Mouse (Mus musculus) forebrain, embryonic 10.5 days (tissue): ENCODE measurements around the gene Rtp2. TPM values are rescaled to one million over a fixed set of nuclear protein-coding genes. Genes with fewer than 3 reads are reported as not detected.
A peak's percentile ranks its signal among the peaks of the same experiment; 100 is the strongest.

Experiments used
- DNase-seq: peaks from one replicate; pipeline ENCODE4 v3.0.0-alpha.2; 2017; ENCODE audit warnings: low spot score; ENCODE audit errors: extremely low spot score
- H3K27ac ChIP-seq: fragments of 300-500 bp; sonication (generic); 2 replicates; pipeline ENCODE4 v1.5.1; 2016; ENCODE audit warnings: mild to moderate bottlenecking
- H3K27me3 ChIP-seq: fragments of 300-500 bp; sonication (generic); 2 replicates; pipeline ENCODE4 v1.6.1; 2016; ENCODE audit warnings: mild to moderate bottlenecking; ENCODE audit not compliant: poor library complexity, severe bottlenecking
- H3K36me3 ChIP-seq: fragments of 300-500 bp; sonication (generic); replicated peaks from 2 replicates; pipeline ENCODE4 v1.6.1; 2016; ENCODE audit warnings: mild to moderate bottlenecking, moderate library complexity
- H3K4me1 ChIP-seq: fragments of 300-500 bp; sonication (generic); 2 replicates; pipeline ENCODE4 v1.6.1; 2016
- H3K4me3 ChIP-seq: fragments of 300-500 bp; sonication (generic); 2 replicates; pipeline ENCODE4 v1.5.1; 2016; ENCODE audit warnings: mild to moderate bottlenecking, moderate library complexity
- H3K9me3 ChIP-seq: fragments of 300-500 bp; sonication (generic); 2 replicates; pipeline ENCODE4 v1.6.1; 2016; ENCODE audit warnings: mild to moderate bottlenecking, moderate library complexity
- WGBS: fragments of 180-500 bp; shearing (Covaris S2); methylation state at CpG from one replicate; pipeline ENCODE4 v1.1.7; 2016; 5-methylcytosine and 5-hydroxymethylcytosine counted together
- polyA plus RNA-seq: library from polyadenylated mRNA; unstranded; fragments of >200 nt; fragmentation: Nextera tagmentation; extraction: Ambion mirVana; gene quantifications from 2 replicates; pipeline ENCODE4 v1.2.1, GENCODE M21; 2016

Gene Rtp2
- polyA plus RNA-seq, 1 experiment from 2014 or later: not detected

DNA sequence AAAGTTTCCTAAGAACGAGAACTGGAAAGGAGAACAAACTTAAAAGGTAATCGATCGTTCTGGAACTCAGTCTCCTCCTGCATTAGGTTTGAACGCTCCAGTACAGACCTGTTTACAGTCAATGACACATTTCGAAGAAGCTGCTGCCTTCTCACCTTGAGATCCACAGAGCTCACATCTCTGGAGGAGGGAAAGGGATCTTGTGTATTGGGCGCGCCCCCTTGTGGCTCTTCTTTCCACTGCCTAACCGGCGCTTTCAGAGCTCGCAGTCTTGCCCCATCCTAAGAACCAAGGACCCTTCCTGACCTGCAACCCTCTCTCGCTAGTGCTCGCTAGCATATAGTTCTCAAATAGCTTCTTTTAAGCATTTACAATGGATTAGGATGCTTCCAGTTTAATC lies 33.4 kb downstream of the Rtp2 start:
- Histone ChIP-seq H3K27ac (no peak overlapping the region), H3K4me3 (peak overlapping the region; percentile 37; the same call in 1 of the 2 replicates), H3K4me1 (peaks cover 18% of the 10 kb centered on the region), H3K27me3 (peaks cover 29% of the 10 kb centered on the region), H3K9me3 (no peaks in the 10 kb centered on the region), H3K36me3 (no peaks in the 10 kb centered on the region)
- peak; percentile 76 for DNase-seq
- WGBS: 15% methylated on average over 12 of the region's 12 CpGs

DNA sequence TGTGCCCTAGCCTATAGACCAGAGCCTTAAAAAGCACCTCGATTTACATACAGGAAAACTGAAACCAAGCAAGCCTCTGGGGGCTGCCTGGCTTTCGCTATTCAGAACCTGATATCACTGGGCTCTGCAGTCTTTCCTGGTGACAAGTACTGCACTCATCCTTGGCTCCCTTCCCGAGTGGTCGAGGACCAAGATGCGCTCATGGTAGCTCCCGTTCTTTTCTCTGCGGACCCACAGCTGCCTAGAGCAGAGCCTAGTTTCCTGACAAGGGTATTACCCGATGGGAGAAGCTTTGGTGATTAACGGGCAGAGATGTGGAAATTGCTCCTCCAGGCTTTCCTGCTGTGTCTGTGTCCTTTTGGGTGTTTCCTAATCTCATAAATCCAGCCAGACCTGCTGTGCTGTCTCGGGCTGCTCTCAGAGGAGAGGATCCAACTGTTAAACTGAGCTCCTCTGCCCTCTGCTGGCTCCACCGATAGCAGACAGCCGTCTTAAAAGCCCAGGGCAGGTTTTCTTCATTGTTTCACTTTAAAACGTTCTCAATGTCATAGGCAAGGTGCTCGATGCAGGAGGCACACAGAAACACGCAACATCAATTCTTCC lies 34.1 kb downstream of the Rtp2 start:
- Histone ChIP-seq H3K36me3 (no peaks in the 10 kb centered on the region), H3K27me3 (peaks cover 29% of the 10 kb centered on the region), H3K27ac (no peak overlapping the region), H3K9me3 (no peaks in the 10 kb centered on the region), H3K4me1 (peaks cover 18% of the 10 kb centered on the region), H3K4me3 (peak overlapping the region; percentile 37)
- 12% methylated on average over 15 of the region's 15 CpGs for WGBS
- DNase-seq: peak; percentile 61

DNA sequence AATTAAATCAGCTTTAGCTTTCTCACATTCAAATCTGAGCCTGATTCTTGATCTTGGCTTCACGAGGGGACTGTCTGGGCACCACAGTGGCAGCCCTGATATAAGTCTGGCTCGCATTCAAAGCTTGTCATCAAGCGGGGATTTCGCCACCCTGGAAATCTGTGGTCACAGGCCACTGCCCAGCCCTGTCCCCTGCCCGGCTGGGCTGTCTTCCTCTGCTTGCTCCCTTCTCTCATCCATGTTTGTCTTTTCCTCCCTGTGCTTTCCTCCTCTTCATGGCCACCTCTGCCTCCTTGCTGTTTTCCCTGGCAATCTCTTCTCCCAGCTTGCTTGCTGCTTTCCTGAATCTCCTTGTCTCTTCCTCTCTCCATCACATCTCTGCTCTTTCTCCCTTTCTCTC lies 34.7 kb downstream of the Rtp2 start:
- H3K4me1 ChIP-seq: peaks cover 18% of the 10 kb centered on the region
- peaks cover 33% of the 10 kb centered on the region for H3K27me3 ChIP-seq
- no peak overlapping the region for H3K4me3 ChIP-seq
- no peak overlapping the region for H3K27ac ChIP-seq
- no peak for DNase-seq
- no peaks in the 10 kb centered on the region for H3K36me3 ChIP-seq
- H3K9me3 ChIP-seq: no peaks in the 10 kb centered on the region
- 60% methylated on average over 5 of the region's 5 CpGs for WGBS

DNA sequence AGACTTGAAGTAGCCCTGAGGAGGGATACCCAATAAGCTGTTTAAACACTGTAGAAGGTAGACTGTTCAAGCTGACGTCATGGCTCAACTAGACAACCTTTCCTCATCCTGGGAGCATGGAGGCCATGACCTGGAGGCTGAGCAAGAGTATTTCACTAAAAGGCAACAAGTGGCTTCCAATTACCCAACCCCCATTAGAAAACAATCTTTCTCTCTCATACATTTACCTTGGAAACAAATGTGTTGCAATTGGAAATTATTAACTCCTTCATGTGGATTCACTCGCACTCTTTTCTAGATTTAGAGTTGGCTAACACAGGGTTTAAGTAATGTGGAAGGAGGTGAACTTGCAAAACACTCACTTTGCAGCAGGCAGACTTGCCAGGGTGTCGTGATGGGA lies 37.1 kb downstream of the Rtp2 start:
- peaks cover 56% of the 10 kb centered on the region for H3K27me3 ChIP-seq
- H3K27ac ChIP-seq: no peak overlapping the region
- 88% methylated on average over 3 of the region's 3 CpGs for WGBS

DNA sequence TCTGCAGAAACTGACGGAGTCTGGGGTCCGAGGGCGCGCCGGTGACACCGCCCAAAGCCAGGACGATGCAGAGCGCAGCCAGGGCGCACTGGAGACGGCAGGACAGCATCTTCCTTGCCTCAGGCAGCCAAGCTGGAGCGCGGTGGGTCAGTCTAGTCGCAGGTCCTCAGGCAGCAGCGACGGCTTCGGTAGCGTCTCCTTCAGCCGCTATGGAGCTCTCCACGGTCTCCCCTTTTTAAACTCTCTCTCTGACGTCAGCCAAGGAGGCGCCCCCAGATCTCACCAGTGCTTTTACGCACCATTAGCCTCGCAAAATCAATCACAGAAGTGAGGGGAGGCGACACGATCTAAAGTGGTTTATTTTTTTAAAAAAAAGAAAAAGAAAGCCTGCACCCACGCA lies 41.6 kb downstream of the Rtp2 start, which contains the start of gene Sst:
TSS of gene Sst (minus strand) at position 323 of the 400 bp plus-strand sequence.
- peak within 1 kb of the TSS; percentile 20; the same call in 1 of the 2 replicates for H3K4me3 ChIP-seq

More for the DNA sequence above, 37.1 kb downstream of the Rtp2 start:
- DNase-seq: no peak
- Histone ChIP-seq H3K4me3 (no peak overlapping the region), H3K36me3 (no peaks in the 10 kb centered on the region), H3K9me3 (no peaks in the 10 kb centered on the region), H3K4me1 (peaks cover 25% of the 10 kb centered on the region)

DNA sequence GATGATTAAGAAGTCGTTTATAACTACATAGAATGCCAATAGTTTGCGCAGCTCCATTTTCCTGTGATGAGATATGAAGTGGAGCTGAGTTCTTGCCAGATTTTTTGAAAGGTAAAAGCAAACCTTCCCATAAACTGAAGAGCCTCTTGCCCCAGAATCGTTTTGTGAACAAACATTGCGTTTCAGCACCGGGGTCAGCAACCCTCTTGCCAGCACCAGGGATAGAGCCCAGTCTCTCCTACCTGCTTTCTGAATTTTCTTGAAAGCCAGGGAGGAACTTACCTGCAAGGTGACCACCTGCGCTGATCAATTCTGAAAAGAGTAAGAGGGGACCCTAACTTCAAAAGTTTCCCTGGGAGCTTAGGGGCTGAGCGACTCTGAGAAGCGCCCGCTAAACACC lies 42.0 kb downstream of the Rtp2 start:
- Histone ChIP-seq H3K27me3 (peaks cover 36% of the 10 kb centered on the region), H3K27ac (no peak overlapping the region), H3K9me3 (no peaks in the 10 kb centered on the region), H3K36me3 (no peaks in the 10 kb centered on the region), H3K4me1 (peaks cover 7% of the 10 kb centered on the region; the same call in 1 of the 2 replicates), H3K4me3 (0 out of 2 replicates have a peak overlapping the region, but pooled peaks have one; percentile 20)
- 8% methylated on average over 9 of the region's 9 CpGs for WGBS
- no peak for DNase-seq

More for the DNA sequence above, 41.6 kb downstream of the Rtp2 start, which contains the start of gene Sst:
- 6% methylated on average over 26 of the region's 26 CpGs for WGBS
- peaks cover 36% of the 10 kb centered on the region for H3K27me3 ChIP-seq
- H3K27ac ChIP-seq: no peak within 1 kb of the TSS
- DNase-seq: no peak
- H3K36me3 ChIP-seq: no peaks in the 10 kb centered on the region
- no peaks in the 10 kb centered on the region for H3K9me3 ChIP-seq
- peaks cover 7% of the 10 kb centered on the region; the same call in 1 of the 2 replicates for H3K4me1 ChIP-seq

DNA sequence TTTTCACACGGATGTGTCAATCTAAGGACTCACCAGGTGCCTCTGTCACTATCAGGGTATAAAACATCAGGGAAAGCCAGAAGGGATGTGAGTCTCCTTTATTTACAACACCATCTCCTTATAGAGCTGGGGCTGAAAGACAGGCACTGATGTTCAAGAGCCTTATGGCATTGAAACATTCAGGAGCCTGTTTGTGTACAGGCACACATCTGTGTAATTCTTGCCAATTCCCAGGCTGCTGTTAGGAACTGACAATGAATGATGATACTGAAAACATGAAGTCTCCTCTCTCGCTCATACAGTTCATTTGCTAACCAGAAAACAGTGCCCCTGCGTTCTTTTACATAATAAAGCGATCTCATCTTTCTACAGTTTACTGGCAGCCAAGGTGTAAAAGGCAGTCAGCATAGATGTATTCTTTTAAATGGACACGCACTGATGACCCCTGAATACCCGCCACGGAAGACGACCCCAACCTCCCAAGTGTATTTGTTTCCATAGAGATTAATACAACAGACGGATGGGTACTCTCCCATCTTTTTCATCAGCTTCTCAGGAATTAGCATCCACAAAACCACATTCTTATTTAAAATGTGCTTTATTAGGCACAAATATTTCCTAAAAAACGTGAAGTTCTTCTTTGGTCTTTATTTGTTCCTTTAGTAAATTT lies 44.1 kb downstream of the Rtp2 start:
- Histone ChIP-seq H3K4me3 (no peak overlapping the region), H3K36me3 (no peaks in the 10 kb centered on the region), H3K4me1 (peaks cover 7% of the 10 kb centered on the region; the same call in 1 of the 2 replicates), H3K9me3 (no peaks in the 10 kb centered on the region), H3K27me3 (peaks cover 36% of the 10 kb centered on the region), H3K27ac (no peak overlapping the region)
- WGBS: 83% methylated on average over 10 of the region's 10 CpGs
- no peak for DNase-seq

DNA sequence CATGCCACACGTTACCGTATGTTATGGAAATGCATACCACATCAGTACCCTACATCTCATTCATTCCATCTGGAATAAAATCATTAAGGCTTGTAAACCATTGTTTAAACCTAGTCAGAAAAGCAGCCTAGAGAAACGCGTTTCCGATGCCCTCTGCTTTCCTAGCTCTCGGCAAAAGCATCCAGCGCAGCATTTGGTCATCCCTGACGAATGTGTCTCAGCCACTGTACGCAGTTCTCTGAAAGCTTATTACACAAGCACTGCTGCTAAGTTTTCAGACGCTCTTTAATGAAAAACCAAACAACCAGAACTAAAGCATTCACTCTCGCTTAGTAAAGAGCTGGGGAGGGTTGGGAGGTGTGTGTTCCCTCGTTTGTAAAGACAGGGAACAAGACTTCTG lies 47.1 kb downstream of the Rtp2 start:
- no peaks in the 10 kb centered on the region for H3K9me3 ChIP-seq
- H3K36me3 ChIP-seq: no peaks in the 10 kb centered on the region
- no peak overlapping the region for H3K4me3 ChIP-seq
- no peak for DNase-seq
- 84% methylated on average over 12 of the region's 12 CpGs for WGBS
- H3K27ac ChIP-seq: no peak overlapping the region
- peaks cover 8% of the 10 kb centered on the region for H3K27me3 ChIP-seq
- no peaks in the 10 kb centered on the region for H3K4me1 ChIP-seq

Other genes with a start within 250 kb of the Rtp2 start
- 0.68 and 0.95 TPM in 2 replicates for gene Sst, start 41.4 kb downstream of the Rtp2 start, polyA plus RNA-seq
- gene Gm37419, start 56.1 kb upstream of the Rtp2 start, polyA plus RNA-seq: not detected in 2 replicates
- gene Bcl6, start 56.5 kb upstream of the Rtp2 start, polyA plus RNA-seq: 0.14 and 0.25 TPM in 2 replicates